In the genomic region with DNA sequence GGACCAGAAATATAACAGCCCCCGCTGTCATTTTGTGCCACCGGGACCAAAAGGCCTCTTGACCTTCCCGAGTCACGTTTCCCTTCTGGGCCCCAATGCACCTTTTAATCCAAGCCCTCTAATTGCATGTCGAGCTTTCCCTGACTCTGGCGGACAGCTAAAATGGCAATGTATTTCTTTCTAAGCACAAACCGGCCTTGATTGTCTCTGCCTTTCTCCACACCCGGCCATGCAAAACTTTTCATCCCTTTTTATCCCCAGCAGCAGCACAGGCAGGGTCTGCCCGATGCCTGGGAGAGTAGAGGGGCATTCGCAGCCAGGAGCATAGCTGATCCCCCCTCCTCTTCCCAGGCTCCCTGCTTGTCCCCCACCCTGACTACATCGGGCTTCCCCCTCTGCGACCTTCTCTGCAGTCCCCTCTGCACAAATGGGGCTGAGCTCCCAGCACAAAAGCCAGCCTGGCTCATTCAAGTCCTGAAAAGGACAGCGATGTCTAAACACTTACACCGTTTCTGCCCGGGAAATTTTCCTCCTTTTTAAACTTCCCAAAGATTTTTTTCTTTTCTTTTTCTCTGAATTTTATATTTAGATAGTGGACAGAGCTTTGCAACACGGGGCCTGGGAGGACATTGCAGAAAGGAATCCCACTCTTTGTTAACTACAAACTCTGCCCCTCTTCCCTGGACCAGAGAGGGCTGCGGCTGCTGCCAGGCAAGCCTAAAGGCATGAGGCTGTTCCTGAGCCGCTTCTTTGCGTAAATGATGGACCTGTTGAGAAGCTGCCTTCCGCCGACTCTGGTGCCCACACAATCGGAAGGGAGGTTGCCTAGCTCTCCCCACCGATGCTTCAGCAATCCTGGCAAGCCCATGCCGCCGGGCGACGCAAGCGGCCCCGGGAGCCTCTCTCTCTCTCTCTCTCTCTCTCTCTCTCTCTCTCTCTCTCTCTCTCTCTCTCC, we compare ENCODE assay signal across 9 mouse cellular contexts. TPM values are rescaled to one million over a fixed set of nuclear protein-coding genes. Genes with fewer than 3 reads are reported as not detected.
DNase-seq lines count a peak whose midpoint lies in the region; ATAC-seq and TF ChIP-seq lines count a peak whose summit lies in the region.
"Had no signal": no experiment of that assay in that cellular context is flagged by ENCODE, and none has a peak within 500 bp of the region (broad histone marks: within the 10 kb centered on the region; RNA-seq: fewer than 3 reads in every experiment).

No protein-coding gene starts in this region.

- H3K36me3 ChIP-seq in heart, embryonic 10.5 days, result no peaks in the 10 kb centered on the region
- peaks cover 23% of the 10 kb centered on the region for H3K36me3 ChIP-seq in ES-E14 (ENCODE audit: control insufficient read depth, insufficient read depth, low read length, poor library complexity, severe bottlenecking)
- H3K36me3 ChIP-seq in midbrain, embryonic 15.5 days (replicated peaks), result no peaks in the 10 kb centered on the region

- H3K4me3 ChIP-seq in heart, embryonic 10.5 days, result peak overlapping the region; percentile 73
- peak overlapping the region; percentile 74 to 92 for H3K4me3 ChIP-seq in ES-E14 (ENCODE audit: insufficient read depth in 1 of 2, low read depth in 1 of 2, low read length in 2 of 2, poor library complexity in 1 of 2, severe bottlenecking in 1 of 2)
- peak overlapping the region; percentile 44 for H3K4me3 ChIP-seq in midbrain, embryonic 15.5 days
- H3K4me3 ChIP-seq: erythroblast, embryonic 14.5 days had no signal

- ATAC-seq in midbrain, embryonic 15.5 days (replicated peaks), result peak; percentile 16; the same call in 1 of the 2 replicates

- peaks cover 95% of the 10 kb centered on the region for H3K27me3 ChIP-seq in heart, embryonic 10.5 days (ENCODE audit: insufficient read depth, poor library complexity, severe bottlenecking)
- peaks cover 61% of the 10 kb centered on the region for H3K27me3 ChIP-seq in midbrain, embryonic 15.5 days (replicated peaks)

- no peak for DNase-seq in heart, embryonic 10.5 days (ENCODE audit: low spot score)
- DNase-seq in heart, postnatal 25 days (ENCODE audit: low spot score), result no peak
- DNase-seq in ES-E14 (ENCODE audit: low read depth, low spot score), result no peak
- peak; percentile 23 to 32 for DNase-seq in frontal cortex, postnatal 36 days (ENCODE audit: low spot score in 2 of 2)
- no peak for DNase-seq in adrenal gland, postnatal 10 days
- DNase-seq in spleen, adult 12 weeks (ENCODE audit: low spot score), result no peak
- DNase-seq in urinary bladder, postnatal 10 days (ENCODE audit: low spot score), result no peak

- intact Hi-C loops in heart, postnatal 25 days (cut with DNase I), result loop anchor here (5.0 to 10.0 kb wide), 3 partner anchors 162 to 655 kb away; no protein-coding TSS in a partner anchor

- 6% methylated on average over 29 of the region's 29 CpGs for WGBS in heart, embryonic 10.5 days
- 2% methylated on average over 29 of the region's 29 CpGs for WGBS in midbrain, embryonic 15.5 days

- no peaks in the 10 kb centered on the region for H3K9me3 ChIP-seq in heart, embryonic 10.5 days
- H3K9me3 ChIP-seq in ES-E14 (ENCODE audit: control insufficient read depth, insufficient read depth, low read depth, low read length), result no peaks in the 10 kb centered on the region
- no peaks in the 10 kb centered on the region for H3K9me3 ChIP-seq in midbrain, embryonic 15.5 days

- H3K9ac ChIP-seq in ES-E14 (ENCODE audit: insufficient read depth, low read depth, low read length, poor library complexity, severe bottlenecking), result peak overlapping the region; percentile 81; the same call in 1 of the 2 replicates
- H3K9ac ChIP-seq in midbrain, embryonic 15.5 days, result peak overlapping the region; percentile 5; the same call in 1 of the 2 replicates

- peaks cover 44% of the 10 kb centered on the region for H3K4me1 ChIP-seq in heart, embryonic 10.5 days
- peaks cover 0 to 24% of the 10 kb centered on the region in 2 experiments; a peak in 2 of 4 replicates for H3K4me1 ChIP-seq in ES-E14 (ENCODE audit: control insufficient read depth in 2 of 2, insufficient read depth in 2 of 2, low read length in 2 of 2, poor library complexity in 1 of 2)
- peaks cover 40% of the 10 kb centered on the region for H3K4me1 ChIP-seq in midbrain, embryonic 15.5 days

- 0 out of 2 replicates have a peak overlapping the region, but pooled peaks have one; percentile 69 for H3K27ac ChIP-seq in heart, embryonic 10.5 days
- H3K27ac ChIP-seq in ES-E14 (ENCODE audit: insufficient read depth, low read depth, low read length, poor library complexity, severe bottlenecking), result no peak overlapping the region
- peak overlapping the region; percentile 36 for H3K27ac ChIP-seq in midbrain, embryonic 15.5 days

- peak overlapping the region; percentile 84 for H3K4me2 ChIP-seq in midbrain, embryonic 15.5 days

- in situ Hi-C loops in ES-E14 (cut with MboI; ENCODE audit: low sequenced_read_pairs in 2 of 2, unreplicated experiment in 2 of 2), result no loop called here

TF ChIP-seq in ES-E14, 5 proteins besides CTCF, POLR2A, EP300 and RAD21:
- TF ChIP-seq MAFK (IDR thresholded peaks at IDR 0.05; ENCODE audit: insufficient read depth, low read depth, low read length), result no peak
- no peak for TF ChIP-seq ZC3H11A (IDR thresholded peaks at IDR 0.05; ENCODE audit: borderline replicate concordance, low read depth, low read length)
- TF ChIP-seq HCFC1 (IDR thresholded peaks at IDR 0.05; ENCODE audit: borderline replicate concordance, insufficient read depth, low read length), result no peak
- no peak for TF ChIP-seq ZNF384 (IDR thresholded peaks at IDR 0.05; ENCODE audit: low read depth, low read length)
- no peak for TF ChIP-seq CHD2 (IDR thresholded peaks at IDR 0.05; ENCODE audit: low read depth, low read length)
TF ChIP-seq in ES-E14: peak in this region for 0.

RNA-seq across cellular contexts. Expression of a gene that starts 2.6 kb away (rescaled TPM):
- polyA plus RNA-seq in heart, embryonic 10.5 days (2016; fragmentation: Nextera tagmentation; extraction: Ambion mirVana), result 0.08 and 0.12 TPM in 2 replicates
- total RNA-seq in heart, postnatal 25 days (2021), result 1 to 10 TPM in 1 of 2 experiments, under 1 TPM in 1; 0.99 to 1.9 TPM
- 25.8 and 63.4 TPM in 2 replicates for total RNA-seq in ES-E14 (2012; rRNA removed)
- 2.4 and 2.5 TPM in 2 replicates for polyA plus RNA-seq in midbrain, embryonic 15.5 days (2015; fragmentation: Nextera tagmentation; extraction: Ambion mirVana)
- 1 to 10 TPM; 5.5 to 7.7 TPM for total RNA-seq in adrenal gland, postnatal 10 days (2021)

Comparison
In these comparisons a context has a peak if more than half of its experiments do, and no peak if none do; other contexts are left out.
1. DNase-seq: peak in frontal cortex, postnatal 36 days (2 of 2); none in heart, embryonic 10.5 days (single experiment), heart, postnatal 25 days (single experiment), ES-E14 (single experiment), adrenal gland, postnatal 10 days (single experiment), spleen, adult 12 weeks (single experiment) and urinary bladder, postnatal 10 days (single experiment).
2. Peak in every context shown above with its lines, with median percentiles within 50 percentile points of each other: H3K4me3 ChIP-seq.